Mouse (Mus musculus) forebrain, embryonic 16.5 days (tissue): Measurements from ENCODE around the gene Amotl2. TPM values are rescaled to one million over a fixed set of nuclear protein-coding genes. Genes with fewer than 3 reads are reported as not detected.

Experiments
- ATAC-seq: fragments of 200-750 bp; cut with Nextera tagmentation; 2 replicates; pipeline ENCODE4 v1.8.0; 2017; ENCODE audit warnings: mild to moderate bottlenecking, moderate library complexity
- H3K27ac ChIP-seq: fragments of 300-500 bp; sonication (generic); 2 replicates; pipeline ENCODE4 v1.5.1; 2014; ENCODE audit warnings: low read length, control low read depth
- H3K27me3 ChIP-seq: fragments of 300-500 bp; sonication (generic); replicated peaks from 2 replicates; pipeline ENCODE4 v1.6.1; 2014; ENCODE audit warnings: low read length; ENCODE audit not compliant: control insufficient read depth, insufficient read depth
- H3K36me3 ChIP-seq: fragments of 300-500 bp; sonication (generic); 2 replicates; pipeline ENCODE4 v1.6.1; 2014; ENCODE audit not compliant: control insufficient read depth, insufficient read depth
- H3K4me1 ChIP-seq: fragments of 300-500 bp; sonication (generic); replicated peaks from 2 replicates; pipeline ENCODE4 v1.6.1; 2014; ENCODE audit warnings: low read length; ENCODE audit not compliant: control insufficient read depth, insufficient read depth
- H3K4me2 ChIP-seq: fragments of 300-500 bp; sonication (generic); 2 replicates; pipeline ENCODE4 v1.6.1; 2014; ENCODE audit warnings: mild to moderate bottlenecking, low read length, control low read depth
- H3K4me3 ChIP-seq: fragments of 300-500 bp; sonication (generic); replicated peaks from 2 replicates; pipeline ENCODE4 v1.5.1; 2014; ENCODE audit warnings: mild to moderate bottlenecking, low read length, control low read depth
- H3K9ac ChIP-seq: fragments of 300-500 bp; sonication (generic); replicated peaks from 2 replicates; pipeline ENCODE4 v1.6.1; 2014; ENCODE audit warnings: low read depth, low read length, control low read depth
- H3K9me3 ChIP-seq: fragments of 300-500 bp; sonication (generic); 2 replicates; pipeline ENCODE4 v1.6.1; 2016; ENCODE audit warnings: low read length; ENCODE audit not compliant: control insufficient read depth
- WGBS: fragments of 180-500 bp; shearing (Covaris S2); extraction: QIAGEN DNeasy Blood & Tissue Kit; methylation state at CpG from one replicate; pipeline ENCODE4 v1.1.7; 2014; 5-methylcytosine and 5-hydroxymethylcytosine counted together
- polyA plus RNA-seq: library from polyadenylated mRNA; unstranded; fragments of >200 nt; fragmentation: Nextera tagmentation; extraction: Ambion mirVana; gene quantifications from 2 replicates; pipeline ENCODE4 v1.2.1, GENCODE M21; 2015

Amotl2 gene
- polyA plus RNA-seq, 1 experiment from 2014 or later = 53.4 TPM

GRCm38 (mm10) chr9:102746753-102747152 is 30.3 kb downstream of the Amotl2 start:
- no peaks in the 10 kb centered on the region for H3K4me1 ChIP-seq
- H3K36me3 ChIP-seq = no peaks in the 10 kb centered on the region
- H3K4me2 ChIP-seq = no peak overlapping the region
- H3K27ac ChIP-seq = no peak overlapping the region
- no peak overlapping the region for H3K9ac ChIP-seq
- no peak for ATAC-seq
- no peak overlapping the region for H3K4me3 ChIP-seq
- no peaks in the 10 kb centered on the region for H3K9me3 ChIP-seq
- WGBS = 74% methylated on average over 5 of the region's 5 CpGs
- H3K27me3 ChIP-seq = no peaks in the 10 kb centered on the region

GRCm38 (mm10) chr9:102747902-102748301 is 31.4 kb downstream of the Amotl2 start:
- ATAC-seq = no peak

GRCm38 (mm10) chr9:102749216-102749615 is 32.7 kb downstream of the Amotl2 start:
- no peak overlapping the region for H3K9ac ChIP-seq
- no peaks in the 10 kb centered on the region for H3K36me3 ChIP-seq
- no peak for ATAC-seq
- no peak overlapping the region for H3K4me3 ChIP-seq
- no peaks in the 10 kb centered on the region for H3K4me1 ChIP-seq
- WGBS = 85% methylated on average over 11 of the region's 11 CpGs
- no peaks in the 10 kb centered on the region for H3K9me3 ChIP-seq
- H3K4me2 ChIP-seq = no peak overlapping the region
- H3K27me3 ChIP-seq = no peaks in the 10 kb centered on the region
- H3K27ac ChIP-seq = no peak overlapping the region

More at GRCm38 (mm10) chr9:102747902-102748301, 31.4 kb downstream of the Amotl2 start:
- H3K9me3 ChIP-seq = no peaks in the 10 kb centered on the region
- WGBS = 42% methylated on average over 5 of the region's 5 CpGs
- H3K9ac ChIP-seq = no peak overlapping the region
- no peak overlapping the region for H3K27ac ChIP-seq
- no peaks in the 10 kb centered on the region for H3K36me3 ChIP-seq
- no peaks in the 10 kb centered on the region for H3K4me1 ChIP-seq
- H3K4me3 ChIP-seq = no peak overlapping the region
- no peak overlapping the region for H3K4me2 ChIP-seq
- H3K27me3 ChIP-seq = no peaks in the 10 kb centered on the region

GRCm38 (mm10) chr9:102751632-102752303 is 35.3 kb downstream of the Amotl2 start:
- 94% methylated on average over 5 of the region's 5 CpGs for WGBS
- no peak overlapping the region for H3K9ac ChIP-seq
- H3K4me3 ChIP-seq = no peak overlapping the region
- no peaks in the 10 kb centered on the region for H3K36me3 ChIP-seq
- no peak overlapping the region for H3K27ac ChIP-seq
- no peaks in the 10 kb centered on the region for H3K27me3 ChIP-seq
- H3K4me1 ChIP-seq = no peaks in the 10 kb centered on the region
- no peak overlapping the region for H3K4me2 ChIP-seq
- no peaks in the 10 kb centered on the region for H3K9me3 ChIP-seq
- ATAC-seq = no peak

GRCm38 (mm10) chr9:102753299-102753698 is 36.8 kb downstream of the Amotl2 start:
- no peak overlapping the region for H3K9ac ChIP-seq
- H3K4me1 ChIP-seq = no peaks in the 10 kb centered on the region
- no peak overlapping the region for H3K4me3 ChIP-seq
- H3K27ac ChIP-seq = no peak overlapping the region
- ATAC-seq = no peak
- no peaks in the 10 kb centered on the region for H3K36me3 ChIP-seq
- no peaks in the 10 kb centered on the region for H3K9me3 ChIP-seq
- no peak overlapping the region for H3K4me2 ChIP-seq
- no peaks in the 10 kb centered on the region for H3K27me3 ChIP-seq

GRCm38 (mm10) chr9:102755161-102755560 is 38.7 kb downstream of the Amotl2 start:
- no peak overlapping the region for H3K4me3 ChIP-seq
- no peaks in the 10 kb centered on the region for H3K9me3 ChIP-seq
- H3K36me3 ChIP-seq = no peaks in the 10 kb centered on the region
- H3K27me3 ChIP-seq = no peaks in the 10 kb centered on the region
- H3K27ac ChIP-seq = no peak overlapping the region
- 55% methylated on average over 4 of the region's 4 CpGs for WGBS
- no peak for ATAC-seq
- H3K9ac ChIP-seq = no peak overlapping the region
- H3K4me1 ChIP-seq = no peaks in the 10 kb centered on the region
- H3K4me2 ChIP-seq = no peak overlapping the region

GRCm38 (mm10) chr9:102755591-102756270 is 39.3 kb downstream of the Amotl2 start:
- Histone ChIP-seq H3K27me3 (no peaks in the 10 kb centered on the region), H3K27ac (no peak overlapping the region), H3K9ac (no peak overlapping the region), H3K4me3 (no peak overlapping the region), H3K4me1 (no peaks in the 10 kb centered on the region), H3K4me2 (no peak overlapping the region), H3K9me3 (no peaks in the 10 kb centered on the region), H3K36me3 (no peaks in the 10 kb centered on the region)
- WGBS = 83% methylated on average over 9 of the region's 9 CpGs
- ATAC-seq = no peak

GRCm38 (mm10) chr9:102756352-102756751 is 39.9 kb downstream of the Amotl2 start:
- Histone ChIP-seq H3K4me2 (no peak overlapping the region), H3K4me1 (no peaks in the 10 kb centered on the region), H3K4me3 (no peak overlapping the region), H3K27me3 (no peaks in the 10 kb centered on the region), H3K27ac (no peak overlapping the region), H3K9me3 (no peaks in the 10 kb centered on the region), H3K9ac (no peak overlapping the region), H3K36me3 (no peaks in the 10 kb centered on the region)
- 45% methylated on average over 14 of the region's 14 CpGs for WGBS
- ATAC-seq = no peak

GRCm38 (mm10) chr9:102758851-102759250 is 42.4 kb downstream of the Amotl2 start:
- no peak overlapping the region for H3K27ac ChIP-seq
- no peaks in the 10 kb centered on the region for H3K36me3 ChIP-seq
- no peak overlapping the region for H3K4me2 ChIP-seq
- no peak overlapping the region for H3K9ac ChIP-seq
- H3K27me3 ChIP-seq = no peaks in the 10 kb centered on the region
- no peak for ATAC-seq
- 79% methylated on average over 1 of the region's 1 CpGs for WGBS
- H3K4me3 ChIP-seq = no peak overlapping the region
- H3K4me1 ChIP-seq = no peaks in the 10 kb centered on the region
- H3K9me3 ChIP-seq = no peaks in the 10 kb centered on the region
